Mouse (Mus musculus) neural tube, embryonic 11.5 days (tissue): ENCODE results near the gene Bmp2k. TPM values are rescaled to one million over a fixed set of nuclear protein-coding genes. Genes with fewer than 3 reads are reported as not detected.
"Not testable (repeated sequence)": the region's sequence is repeated elsewhere in the genome, so short reads cannot be mapped to it uniquely, and the experiment has no call there.

Experiments
- ATAC-seq: fragments of 200-750 bp; cut with Nextera tagmentation; 2 replicates; pipeline ENCODE4 v1.8.0; 2017; ENCODE audit warnings: moderate number of reproducible peaks, mild to moderate bottlenecking, moderate TSS enrichment, moderate library complexity; ENCODE audit not compliant: insufficient read depth, low FRiP score, low TSS enrichment
- DNase-seq: peaks from one replicate; pipeline ENCODE4 v3.0.0-alpha.2; 2015; ENCODE audit warnings: low spot score
- H3K27ac ChIP-seq: fragments of 300-500 bp; sonication (generic); 2 replicates; pipeline ENCODE4 v1.5.1; 2014; ENCODE audit warnings: low read depth, mild to moderate bottlenecking, low read length
- H3K27me3 ChIP-seq: fragments of 300-500 bp; sonication (generic); 2 replicates; pipeline ENCODE4 v1.6.1; 2014; ENCODE audit warnings: mild to moderate bottlenecking, low read length, mixed read lengths; ENCODE audit not compliant: control insufficient read depth, insufficient read depth
- H3K36me3 ChIP-seq: fragments of 300-500 bp; sonication (generic); 2 replicates; pipeline ENCODE4 v1.6.1; 2014; ENCODE audit warnings: mild to moderate bottlenecking, low read length, moderate library complexity, mixed read lengths; ENCODE audit not compliant: control insufficient read depth, insufficient read depth
- H3K4me1 ChIP-seq: fragments of 300-500 bp; sonication (generic); 2 replicates; pipeline ENCODE4 v1.6.1; 2014; ENCODE audit warnings: low read length, mixed read lengths; ENCODE audit not compliant: control insufficient read depth, insufficient read depth
- H3K4me2 ChIP-seq: fragments of 300-500 bp; sonication (generic); 2 replicates; pipeline ENCODE4 v1.6.1; 2014; ENCODE audit warnings: low read depth, mild to moderate bottlenecking, moderate library complexity
- H3K4me3 ChIP-seq: fragments of 300-500 bp; sonication (generic); 2 replicates; pipeline ENCODE4 v1.5.1; 2014; ENCODE audit warnings: low read depth, low read length
- H3K9ac ChIP-seq: fragments of 300-500 bp; sonication (generic); 2 replicates; pipeline ENCODE4 v1.6.1; 2014; ENCODE audit warnings: mild to moderate bottlenecking, low read length
- H3K9me3 ChIP-seq: fragments of 300-500 bp; sonication (generic); 2 replicates; pipeline ENCODE4 v1.6.1; 2016; ENCODE audit warnings: low read length; ENCODE audit not compliant: control insufficient read depth
- WGBS: fragments of 180-500 bp; shearing (Covaris S2); extraction: QIAGEN DNeasy Blood & Tissue Kit; methylation state at CpG from one replicate; pipeline ENCODE4 v1.1.7; 2014; 5-methylcytosine and 5-hydroxymethylcytosine counted together
- polyA plus RNA-seq: library from polyadenylated mRNA; unstranded; fragments of >200 nt; fragmentation: Nextera tagmentation; extraction: Ambion mirVana; gene quantifications from 2 replicates; pipeline ENCODE4 v1.2.1, GENCODE M21; 2014

Gene Bmp2k
- polyA plus RNA-seq, 1 experiment from 2014 or later, result 11.2 TPM

- H3K4me1 ChIP-seq, result no peaks in the 10 kb centered on the region; the same call in 1 of the 2 replicates
- H3K9ac ChIP-seq, result no peak overlapping the region
- no peak overlapping the region for H3K27ac ChIP-seq
- no peaks in the 10 kb centered on the region for H3K36me3 ChIP-seq
- H3K4me3 ChIP-seq, result no peak overlapping the region
- no peaks in the 10 kb centered on the region for H3K9me3 ChIP-seq
- ATAC-seq (no peak), DNase-seq (no peak)
- no peaks in the 10 kb centered on the region for H3K27me3 ChIP-seq
- whole genome bisulfite sequencing, result 78% methylated on average over 7 of the region's 7 CpGs
- no peak overlapping the region for H3K4me2 ChIP-seq
Observed at GRCm38 (mm10) chr5:97002937-97003336, 5.4 kb downstream of the Bmp2k start.

- Histone ChIP-seq H3K36me3 (no peaks in the 10 kb centered on the region), H3K4me1 (no peaks in the 10 kb centered on the region), H3K9ac (no peak overlapping the region), H3K27ac (no peak overlapping the region), H3K27me3 (no peaks in the 10 kb centered on the region), H3K4me2 (no peak overlapping the region), H3K4me3 (no peak overlapping the region), H3K9me3 (no peaks in the 10 kb centered on the region)
- ATAC-seq (no peak), DNase-seq (no peak)
- WGBS, result 87% methylated on average over 23 of the region's 23 CpGs
Observed at GRCm38 (mm10) chr5:97004178-97005030, 6.9 kb downstream of the Bmp2k start.

GRCm38 (mm10) chr5:97005891-97006290 lies 8.4 kb downstream of the Bmp2k start:
- Histone ChIP-seq H3K9ac (no peak overlapping the region), H3K27me3 (no peaks in the 10 kb centered on the region), H3K9me3 (no peaks in the 10 kb centered on the region), H3K27ac (no peak overlapping the region), H3K4me3 (no peak overlapping the region), H3K36me3 (no peaks in the 10 kb centered on the region), H3K4me2 (no peak overlapping the region), H3K4me1 (no peaks in the 10 kb centered on the region)
- DNase-seq, result no peak
- 99% methylated on average over 2 of the region's 2 CpGs for WGBS
- no peak for ATAC-seq

GRCm38 (mm10) chr5:97006929-97007328 lies 9.4 kb downstream of the Bmp2k start:
- no peak overlapping the region for H3K9ac ChIP-seq
- H3K27ac ChIP-seq, result no peak overlapping the region
- no peak overlapping the region for H3K4me2 ChIP-seq
- H3K27me3 ChIP-seq, result no peaks in the 10 kb centered on the region
- no peaks in the 10 kb centered on the region for H3K4me1 ChIP-seq
- H3K4me3 ChIP-seq, result no peak overlapping the region
- no peak for ATAC-seq
- WGBS, result 99% methylated on average over 3 of the region's 3 CpGs
- no peak for DNase-seq
- no peaks in the 10 kb centered on the region for H3K36me3 ChIP-seq
- no peaks in the 10 kb centered on the region for H3K9me3 ChIP-seq

- no peak overlapping the region for H3K9ac ChIP-seq
- H3K36me3 ChIP-seq, result no peaks in the 10 kb centered on the region
- ATAC-seq (no peak), DNase-seq (no peak)
- H3K4me3 ChIP-seq, result no peak overlapping the region
- no peaks in the 10 kb centered on the region for H3K4me1 ChIP-seq
- H3K27me3 ChIP-seq, result no peaks in the 10 kb centered on the region
- H3K9me3 ChIP-seq, result no peaks in the 10 kb centered on the region
- no peak overlapping the region for H3K27ac ChIP-seq
- WGBS, result 85% methylated on average over 3 of the region's 3 CpGs
- no peak overlapping the region for H3K4me2 ChIP-seq
Observed at GRCm38 (mm10) chr5:97007496-97007895, 10.0 kb downstream of the Bmp2k start.

- H3K4me2 ChIP-seq, H3K36me3 ChIP-seq, H3K27me3 ChIP-seq, H3K9me3 ChIP-seq, H3K9ac ChIP-seq, H3K4me3 ChIP-seq, DNase-seq, ATAC-seq, H3K27ac ChIP-seq, H3K4me1 ChIP-seq: not testable (repeated sequence)
- 94% methylated on average over 10 of the region's 10 CpGs for WGBS
Observed at GRCm38 (mm10) chr5:97009140-97009539, 11.7 kb downstream of the Bmp2k start.

GRCm38 (mm10) chr5:97009601-97010335 lies 12.3 kb downstream of the Bmp2k start:
- Histone ChIP-seq H3K9ac (no peak overlapping the region), H3K9me3 (no peaks in the 10 kb centered on the region), H3K36me3 (no peaks in the 10 kb centered on the region), H3K27me3 (no peaks in the 10 kb centered on the region), H3K4me2 (no peak overlapping the region), H3K4me3 (no peak overlapping the region), H3K4me1 (no peaks in the 10 kb centered on the region), H3K27ac (no peak overlapping the region)
- DNase-seq (no peak), ATAC-seq (no peak)
- 89% methylated on average over 11 of the region's 11 CpGs for WGBS

- H3K4me2 ChIP-seq, result no peak overlapping the region
- H3K4me1 ChIP-seq, result peaks cover 5% of the 10 kb centered on the region; the same call in 1 of the 2 replicates
- H3K36me3 ChIP-seq, result no peaks in the 10 kb centered on the region
- no peak overlapping the region for H3K4me3 ChIP-seq
- no peaks in the 10 kb centered on the region for H3K9me3 ChIP-seq
- no peak overlapping the region for H3K9ac ChIP-seq
- DNase-seq (no peak), ATAC-seq (no peak)
- 84% methylated on average over 11 of the region's 11 CpGs for WGBS
- H3K27me3 ChIP-seq, result no peaks in the 10 kb centered on the region
- H3K27ac ChIP-seq, result no peak overlapping the region
Observed at GRCm38 (mm10) chr5:97015781-97016508, 18.5 kb downstream of the Bmp2k start.
